Mouse (Mus musculus): ENCODE results near the gene Vmn2r95.

DNA sequence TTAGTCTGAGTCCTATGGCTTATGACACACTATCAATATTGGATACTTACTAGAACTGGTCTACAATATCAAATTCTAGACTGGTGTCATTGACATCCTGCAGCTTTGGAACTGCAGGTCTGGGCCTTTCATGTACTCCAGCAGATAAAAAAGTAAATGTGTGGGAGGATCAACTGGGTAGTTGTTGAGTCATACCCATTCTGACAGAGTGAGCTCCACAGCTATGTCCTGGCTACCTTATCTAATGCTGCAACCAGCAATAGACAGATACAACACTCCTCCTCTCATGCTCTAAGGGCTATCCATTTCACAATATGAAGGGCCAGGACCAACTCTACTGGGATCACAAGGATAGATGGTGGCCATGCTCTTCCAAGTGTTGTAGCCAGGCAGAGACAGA lies 38.8 kb downstream of the Vmn2r95 start:
- no peak for TF ChIP-seq POLR2A (IDR thresholded peaks at IDR 0.05; ENCODE audit: control insufficient read depth, low read depth, low read length)
- no peak for TF ChIP-seq CTCF (IDR thresholded peaks at IDR 0.05; ENCODE audit: control insufficient read depth, insufficient read depth, insufficient replicate concordance, low read depth, low read length)

All from testis, adult 2 months (tissue).